ENCODE assay signal across 9 mouse cellular contexts in the genomic region with DNA sequence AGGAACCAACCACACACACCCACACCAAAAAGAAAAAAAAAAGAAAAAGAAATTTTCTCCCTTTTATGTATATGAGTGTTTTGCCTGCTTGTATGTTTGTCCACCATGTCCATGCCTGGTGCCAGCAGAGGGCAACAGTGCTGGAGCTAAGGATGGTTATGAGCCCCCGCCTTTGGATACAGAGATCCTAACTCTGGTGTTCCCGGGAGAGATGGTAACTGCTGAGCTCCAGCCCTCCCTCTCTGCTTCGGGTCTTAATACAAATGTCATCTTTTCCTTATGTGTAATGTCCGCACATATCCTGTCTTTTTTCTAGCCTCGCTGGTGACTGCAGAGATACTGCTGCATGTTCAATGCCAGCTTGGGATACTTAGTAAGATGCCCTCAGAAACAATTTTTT. TPM values are rescaled to one million over a fixed set of nuclear protein-coding genes. Genes with fewer than 3 reads are reported as not detected.
A peak's percentile ranks its signal among the peaks of the same experiment; 100 is the strongest.
DNase-seq lines count a peak whose midpoint lies in the region; ATAC-seq lines count a peak whose summit lies in the region.
"Had no signal": no experiment of that assay in that cellular context is flagged by ENCODE, and none has a peak within 500 bp of the region (broad histone marks: within the 10 kb centered on the region; RNA-seq: fewer than 3 reads in every experiment).

No protein-coding gene starts in this region.

- peak overlapping the region; percentile 93 for H3K27ac ChIP-seq in hindbrain, embryonic 14.5 days
- H3K27ac ChIP-seq in neural tube, embryonic 15.5 days (replicated peaks): peak overlapping the region; percentile 97

- no peaks in the 10 kb centered on the region for H3K27me3 ChIP-seq in hindbrain, embryonic 14.5 days (ENCODE audit: control insufficient read depth, insufficient read depth, low read length)
- peaks cover 6% of the 10 kb centered on the region; the same call in 1 of the 2 replicates for H3K27me3 ChIP-seq in neural tube, embryonic 15.5 days (replicated peaks)

- no peak for ATAC-seq in hindbrain, embryonic 14.5 days (ENCODE audit: low FRiP score)
- ATAC-seq in neural tube, embryonic 15.5 days (ENCODE audit: low FRiP score): peak; percentile 33; the same call in 1 of the 2 replicates

- peak overlapping the region; percentile 58 for H3K4me3 ChIP-seq in hindbrain, embryonic 14.5 days (replicated peaks; ENCODE audit: low read length)
- peak overlapping the region; percentile 60 for H3K4me3 ChIP-seq in neural tube, embryonic 15.5 days (replicated peaks)

- no peaks in the 10 kb centered on the region for H3K9me3 ChIP-seq in hindbrain, embryonic 14.5 days (ENCODE audit: control insufficient read depth, low read length)
- no peaks in the 10 kb centered on the region for H3K9me3 ChIP-seq in neural tube, embryonic 15.5 days (replicated peaks)

- H3K4me2 ChIP-seq in hindbrain, embryonic 14.5 days (replicated peaks): peak overlapping the region; percentile 75
- H3K4me2 ChIP-seq in neural tube, embryonic 15.5 days: peak overlapping the region; percentile 84

- WGBS in hindbrain, embryonic 14.5 days: 5% methylated on average over 5 of the region's 5 CpGs
- 5% methylated on average over 5 of the region's 5 CpGs for WGBS in neural tube, embryonic 15.5 days

- peak; percentile 52 for DNase-seq in layer of hippocampus, adult 9-11 months
- DNase-seq in layer of hippocampus, postnatal 25 days (ENCODE audit: extremely low spot score in 1 of 2, low spot score in 1 of 2): no peak
- DNase-seq in cerebellum, postnatal 14 days: peak; percentile 73 to 74
- peak; percentile 63 for DNase-seq in hindbrain, embryonic 14.5 days (ENCODE audit: low spot score)
- DNase-seq in spleen, postnatal 4 days (ENCODE audit: low spot score in 2 of 2): no peak
- DNase-seq in kidney, adult 18-20 months: no peak
- no peak for DNase-seq in thymus, postnatal 25 days

- peaks cover 28% of the 10 kb centered on the region for H3K4me1 ChIP-seq in hindbrain, embryonic 14.5 days (replicated peaks; ENCODE audit: control insufficient read depth, insufficient read depth, low read length)
- peaks cover 43% of the 10 kb centered on the region for H3K4me1 ChIP-seq in neural tube, embryonic 15.5 days

- peak overlapping the region; percentile 57 for H3K9ac ChIP-seq in hindbrain, embryonic 14.5 days
- peak overlapping the region; percentile 53 for H3K9ac ChIP-seq in neural tube, embryonic 15.5 days (replicated peaks)

- H3K36me3 ChIP-seq in hindbrain, embryonic 14.5 days (replicated peaks; ENCODE audit: control insufficient read depth, insufficient read depth): no peaks in the 10 kb centered on the region
- H3K36me3 ChIP-seq in neural tube, embryonic 15.5 days: no peaks in the 10 kb centered on the region; the same call in 1 of the 2 replicates

RNA-seq across cellular contexts. Expression of a gene that starts 1.1 kb away (rescaled TPM):
- total RNA-seq in layer of hippocampus, postnatal 25 days (2021): 10 to 100 TPM; 44.9 to 48.3 TPM
- polyA plus RNA-seq in hindbrain, embryonic 14.5 days (2014; fragmentation: Nextera tagmentation; extraction: Ambion mirVana): 6.7 and 7.4 TPM in 2 replicates
- 7.6 and 8.0 TPM in 2 replicates for polyA plus RNA-seq in neural tube, embryonic 15.5 days (2015; fragmentation: Nextera tagmentation; extraction: Ambion mirVana)

RNA-seq across cellular contexts. Expression of a gene that starts 2.8 kb away (rescaled TPM):
- under 1 TPM; 0.17 to 0.70 TPM for total RNA-seq in layer of hippocampus, postnatal 25 days (2021)
- polyA plus RNA-seq in hindbrain, embryonic 14.5 days (2014; fragmentation: Nextera tagmentation; extraction: Ambion mirVana): 0.52 and 0.69 TPM in 2 replicates
- polyA plus RNA-seq in neural tube, embryonic 15.5 days (2015; fragmentation: Nextera tagmentation; extraction: Ambion mirVana): 0.84 and 0.93 TPM in 2 replicates
- total RNA-seq: liver, adult 2 months had no signal
- polyA plus RNA-seq: liver, adult 2 months had no signal

RNA-seq across cellular contexts. Expression of a gene that starts 13.8 kb away (rescaled TPM):
- total RNA-seq in layer of hippocampus, postnatal 25 days (2021): 10 to 100 TPM; 51.7 to 53.5 TPM
- 32.4 and 38.1 TPM in 2 replicates for polyA plus RNA-seq in hindbrain, embryonic 14.5 days (2014; fragmentation: Nextera tagmentation; extraction: Ambion mirVana)
- polyA plus RNA-seq in neural tube, embryonic 15.5 days (2015; fragmentation: Nextera tagmentation; extraction: Ambion mirVana): 28.4 and 28.6 TPM in 2 replicates

RNA-seq across cellular contexts. Expression of a gene that starts 33.3 kb away (rescaled TPM):
- total RNA-seq in layer of hippocampus, postnatal 25 days (2021): not detected
- polyA plus RNA-seq in hindbrain, embryonic 14.5 days (2014; fragmentation: Nextera tagmentation; extraction: Ambion mirVana): not detected in 2 replicates
- 0.31 and 1.3 TPM in 2 replicates for polyA plus RNA-seq in neural tube, embryonic 15.5 days (2015; fragmentation: Nextera tagmentation; extraction: Ambion mirVana)

RNA-seq across cellular contexts. Expression of a gene that starts 34.2 kb away (rescaled TPM):
- total RNA-seq in layer of hippocampus, postnatal 25 days (2021): 100 to 1,000 TPM; 111 to 113 TPM
- 18.7 and 18.8 TPM in 2 replicates for polyA plus RNA-seq in hindbrain, embryonic 14.5 days (2014; fragmentation: Nextera tagmentation; extraction: Ambion mirVana)
- 26.4 and 28.3 TPM in 2 replicates for polyA plus RNA-seq in neural tube, embryonic 15.5 days (2015; fragmentation: Nextera tagmentation; extraction: Ambion mirVana)

Comparison
In these comparisons a context has a peak if more than half of its experiments do, and no peak if none do; other contexts are left out.
1. DNase-seq: peak in layer of hippocampus, adult 9-11 months (single experiment), cerebellum, postnatal 14 days (2 of 2) and hindbrain, embryonic 14.5 days (single experiment); none in layer of hippocampus, postnatal 25 days (0 of 2), spleen, postnatal 4 days (0 of 2), kidney, adult 18-20 months (single experiment) and thymus, postnatal 25 days (single experiment).